Mouse (Mus musculus) heart, postnatal 0 days (tissue): ENCODE results near the gene Rfx3.

Experiments used
- CTCF ChIP-seq: IDR thresholded peaks from 2 replicates; pipeline ENCODE4 v1.5.1; 2016; ENCODE audit warnings: antibody characterized with exemption, control low read depth, low read depth
- EP300 ChIP-seq: IDR thresholded peaks from 2 replicates; pipeline ENCODE4 v1.6.1; 2016; ENCODE audit warnings: antibody characterized with exemption, low read depth

GRCm38 (mm10) chr19:28044950-28045349 is 34.0 kb upstream of the Rfx3 start:
- TF ChIP-seq CTCF = no peak
- no peak for TF ChIP-seq EP300
